Mouse (Mus musculus) Muller cell, postnatal 12 days (primary cell): Measurements from ENCODE around the gene Sectm1b.
"Not testable (repeated sequence)": the region's sequence is repeated elsewhere in the genome, so short reads cannot be mapped to it uniquely, and the experiment has no call there.

Experiments used
- DNase-seq: peaks from one replicate; pipeline ENCODE4 v3.0.0-alpha.2; 2015; ENCODE audit errors: inconsistent ontology term

The Sectm1b gene

GRCm38 (mm10) chr11:121069662-121070061 lies 6.3 kb upstream of the Sectm1b start:
- DNase-seq = not testable (repeated sequence)

GRCm38 (mm10) chr11:121067895-121068294 lies 4.5 kb upstream of the Sectm1b start:
- DNase-seq = no peak

GRCm38 (mm10) chr11:121064197-121064596 lies 828 bp upstream of the Sectm1b start:
- DNase-seq = no peak

- no peak for DNase-seq
Observed at GRCm38 (mm10) chr11:121061615-121062014, 1.8 kb downstream of the Sectm1b start.

- DNase-seq = not testable (repeated sequence)
Observed at GRCm38 (mm10) chr11:121060401-121061067, 2.8 kb downstream of the Sectm1b start.

GRCm38 (mm10) chr11:121059471-121059870 lies 3.9 kb downstream of the Sectm1b start:
- no peak for DNase-seq

- DNase-seq = no peak
Observed at GRCm38 (mm10) chr11:121058956-121059355, 4.4 kb downstream of the Sectm1b start.

- no peak for DNase-seq
Observed at GRCm38 (mm10) chr11:121058122-121058521, 5.2 kb downstream of the Sectm1b start.

- DNase-seq = no peak
Observed at GRCm38 (mm10) chr11:121056536-121057236, 6.7 kb downstream of the Sectm1b start.

GRCm38 (mm10) chr11:121053536-121053935 lies 9.8 kb downstream of the Sectm1b start:
- DNase-seq = peak; percentile 80

GRCm38 (mm10) chr11:121052387-121052786 lies 11.0 kb downstream of the Sectm1b start:
- no peak for DNase-seq

- DNase-seq = no peak
Observed at GRCm38 (mm10) chr11:121051793-121052192, 11.6 kb downstream of the Sectm1b start.

GRCm38 (mm10) chr11:121049840-121050239 lies 13.5 kb downstream of the Sectm1b start:
- no peak for DNase-seq

- no peak for DNase-seq
Observed at GRCm38 (mm10) chr11:121047826-121048399, 15.5 kb downstream of the Sectm1b start.

GRCm38 (mm10) chr11:121045286-121045685 lies 18.1 kb downstream of the Sectm1b start:
- no peak for DNase-seq

- not testable (repeated sequence) for DNase-seq
Observed at GRCm38 (mm10) chr11:121043025-121043424, 20.3 kb downstream of the Sectm1b start.

GRCm38 (mm10) chr11:121042480-121042879 lies 20.9 kb downstream of the Sectm1b start:
- DNase-seq = no peak

GRCm38 (mm10) chr11:121041636-121042035 lies 21.7 kb downstream of the Sectm1b start:
- no peak for DNase-seq

- DNase-seq = peak; percentile 78
Observed at GRCm38 (mm10) chr11:121041212-121041611, 22.2 kb downstream of the Sectm1b start.

GRCm38 (mm10) chr11:121039302-121039701 lies 24.1 kb downstream of the Sectm1b start, which contains the start of gene Cd7:
Gene Cd7 (minus strand): TSS chr11:121039418.
- DNase-seq = no peak

- no peak for DNase-seq
Observed at GRCm38 (mm10) chr11:121038366-121039240, 24.8 kb downstream of the Sectm1b start.

- DNase-seq = no peak
Observed at GRCm38 (mm10) chr11:121033118-121033517, 30.3 kb downstream of the Sectm1b start.
